Mouse (Mus musculus) kidney, adult 2 months (tissue): ENCODE measurements around the gene Gpr88.

Experiments used
- CTCF ChIP-seq: fragments of 200-500 bp; conservative IDR thresholded peaks from 2 replicates; pipeline ENCODE4 v1.5.1; 2011; ENCODE audit warnings: low read depth, mild to moderate bottlenecking, control low read depth, low read length, moderate library complexity, mixed read lengths; ENCODE audit not compliant: insufficient read depth, insufficient read length
- POLR2A ChIP-seq: fragments of 200-500 bp; IDR thresholded peaks from one replicate; pipeline ENCODE4 v1.6.1; 2011; ENCODE audit warnings: low read depth, low read length, control low read depth

DNA sequence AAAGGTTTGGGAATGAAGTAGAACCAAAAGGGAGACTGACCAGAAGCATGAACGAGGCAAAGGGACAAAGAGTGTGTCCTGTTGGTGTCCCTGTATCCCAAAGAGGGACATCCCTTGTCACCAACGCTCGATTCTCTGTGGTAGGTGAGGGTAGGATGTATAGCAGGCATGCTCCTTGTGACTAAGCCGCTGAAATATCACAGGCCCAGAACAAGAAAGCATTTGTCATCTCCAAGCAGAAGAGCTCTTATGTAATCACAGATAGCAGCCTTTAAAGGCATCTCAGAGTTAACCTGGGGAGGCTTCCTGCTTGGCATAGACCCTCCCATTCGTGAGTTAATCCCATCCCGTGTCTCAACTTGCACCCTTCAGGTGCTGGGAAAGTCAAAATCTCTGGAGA lies 8.8 kb downstream of the Gpr88 start:
- TF ChIP-seq CTCF: no peak
- no peak for TF ChIP-seq POLR2A
